Mouse (Mus musculus) myocyte (in vitro differentiated cells): ENCODE data around the gene Hist1h3a.

Source experiments
- E2F4 ChIP-seq: IDR thresholded peaks from one replicate; pipeline ENCODE4 v1.6.1; 2011; ENCODE audit warnings: mild to moderate bottlenecking, control low read depth, moderate library complexity; ENCODE audit not compliant: insufficient read depth
- POLR2A ChIP-seq: IDR thresholded peaks from one replicate; pipeline ENCODE4 v1.6.1; 2011; ENCODE audit warnings: low read depth, mild to moderate bottlenecking, control low read depth, moderate library complexity; ENCODE audit not compliant: insufficient read length
- POLR2AphosphoS2 ChIP-seq: IDR thresholded peaks from one replicate; pipeline ENCODE4 v1.6.1; 2011; ENCODE audit warnings: low read depth, control low read depth; ENCODE audit not compliant: insufficient read length
- SRF ChIP-seq: IDR thresholded peaks from one replicate; pipeline ENCODE4 v1.6.1; 2011; ENCODE audit warnings: low read depth; ENCODE audit not compliant: control insufficient read depth, insufficient read length
- TCF12 ChIP-seq: IDR thresholded peaks from one replicate; pipeline ENCODE4 v1.6.1; 2011; ENCODE audit warnings: mild to moderate bottlenecking, control low read depth; ENCODE audit not compliant: poor library complexity, insufficient read depth, severe bottlenecking

DNA sequence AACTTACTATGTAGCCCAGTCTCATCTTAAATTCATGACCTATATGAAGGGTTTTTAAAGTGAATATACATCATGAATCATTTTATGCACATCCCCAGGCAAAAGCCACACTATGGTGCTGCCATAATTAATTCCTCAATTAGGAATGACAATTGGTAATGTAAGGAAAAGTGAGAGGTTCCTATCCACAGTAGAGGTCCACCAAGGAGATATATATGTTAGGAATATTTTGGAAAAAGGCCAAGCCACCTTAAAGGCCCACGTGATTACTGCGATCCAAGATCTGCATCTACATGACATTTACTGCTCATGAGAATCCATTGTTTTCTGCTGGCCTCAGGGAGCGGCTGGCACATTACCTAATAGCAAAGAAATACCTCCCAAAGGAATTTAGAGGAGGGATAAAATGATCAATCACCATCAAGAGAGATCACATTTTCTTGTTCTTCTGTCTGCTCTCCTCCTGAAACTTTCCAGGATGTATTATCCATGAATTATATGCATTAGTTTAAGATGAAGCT, 2.9 kb downstream of the Hist1h3a start:
- TF ChIP-seq E2F4 (no peak), TCF12 (no peak), POLR2A (no peak), SRF (no peak), POLR2AphosphoS2 (no peak)
